Mouse (Mus musculus): ENCODE data around the gene Galnt7.

DNA sequence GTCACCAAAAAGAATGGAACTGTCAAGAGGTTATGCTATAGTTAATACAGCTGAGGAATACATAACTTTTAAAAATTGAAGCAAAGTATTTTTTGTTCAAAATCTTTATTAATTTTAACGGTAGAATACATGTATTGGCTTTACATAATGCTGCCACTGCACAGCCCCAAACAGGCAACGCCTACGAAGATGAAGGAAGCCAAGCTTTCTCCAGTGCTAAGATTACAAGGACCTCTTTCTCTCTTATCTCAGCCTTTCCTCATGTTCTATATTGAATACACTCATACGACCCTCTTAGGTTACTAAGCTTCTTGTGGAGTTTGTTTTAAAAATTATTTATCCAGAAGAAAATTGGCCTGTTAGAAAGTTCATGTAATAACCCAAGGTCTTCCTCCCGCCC, 50.3 kb downstream of the Galnt7 start:
- no peak for TF ChIP-seq CTCF (conservative IDR thresholded peaks at IDR 0.05 in 1 of 2, IDR thresholded peaks at IDR 0.05 in 1 of 2; ENCODE audit: low read depth in 2 of 2, low read length in 2 of 2)
- TF ChIP-seq MXI1 (IDR thresholded peaks at IDR 0.05; ENCODE audit: low read depth, low read length), result no peak
- TF ChIP-seq HCFC1 (IDR thresholded peaks at IDR 0.05; ENCODE audit: low read depth, low read length), result no peak
- TF ChIP-seq MAX (IDR thresholded peaks at IDR 0.05; ENCODE audit: low read length), result no peak
- no peak for TF ChIP-seq ETS1 (conservative IDR thresholded peaks at IDR 0.05; ENCODE audit: low read depth, low read length)
- no peak for TF ChIP-seq RCOR1 (conservative IDR thresholded peaks at IDR 0.05; ENCODE audit: low read depth, low read length)
- TF ChIP-seq JUND (conservative IDR thresholded peaks at IDR 0.05; ENCODE audit: low read depth, low read length), result no peak
- TF ChIP-seq POLR2A (IDR thresholded peaks at IDR 0.05; ENCODE audit: low read depth, low read length), result no peak
- TF ChIP-seq ELF1 (IDR thresholded peaks at IDR 0.05; ENCODE audit: low read depth, low read length), result no peak
- TF ChIP-seq MAZ (IDR thresholded peaks at IDR 0.05; ENCODE audit: low read depth, low read length), result no peak

Measured in CH12.LX (cell line).